Mouse (Mus musculus): ENCODE measurements around the gene Igfbp6. TPM values are rescaled to one million over a fixed set of nuclear protein-coding genes. Genes with fewer than 3 reads are reported as not detected.

The Igfbp6 gene
- polyA plus RNA-seq, 1 experiment from 2014 or later = 0.40 TPM

DNA sequence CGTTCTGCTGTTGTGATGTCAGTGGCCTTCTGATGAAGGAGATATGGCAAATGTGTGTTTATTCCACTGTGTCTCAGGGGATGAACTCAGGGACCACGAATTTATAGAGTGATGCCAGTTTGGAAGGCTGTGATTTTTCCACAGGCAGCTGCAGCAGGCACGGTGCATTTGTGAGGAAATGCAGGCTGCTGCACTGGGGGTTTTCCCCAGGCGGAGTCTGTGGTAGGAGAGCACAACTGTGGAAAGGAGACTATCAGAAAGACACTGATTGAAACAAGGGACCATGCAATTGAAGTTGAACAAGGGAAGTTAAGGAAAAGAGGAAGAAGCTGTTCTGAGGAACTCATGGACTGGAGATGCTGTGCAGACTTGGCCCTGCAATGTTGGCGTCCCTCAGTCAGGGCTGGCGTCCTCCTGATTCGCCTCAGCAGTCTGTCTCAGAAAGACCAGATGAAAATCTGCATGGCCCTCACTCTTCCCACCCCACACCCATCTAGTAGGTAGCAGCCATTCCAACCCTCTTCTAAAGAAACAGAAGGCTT is 48.2 kb downstream of the Igfbp6 start:
- Histone ChIP-seq H3K4me3 (no peak overlapping the region), H3K36me3 (ENCODE audit: poor library complexity, severe bottlenecking) (no peaks in the 10 kb centered on the region), H3K4me2 (no peak overlapping the region), H3K9ac (no peak overlapping the region), H3K27me3 (no peaks in the 10 kb centered on the region), H3K4me1 (no peaks in the 10 kb centered on the region), H3K27ac (no peak overlapping the region), H3K9me3 (replicated peaks) (no peaks in the 10 kb centered on the region)
- WGBS = 90% methylated on average over 7 of the region's 7 CpGs
- ATAC-seq = no peak

DNA sequence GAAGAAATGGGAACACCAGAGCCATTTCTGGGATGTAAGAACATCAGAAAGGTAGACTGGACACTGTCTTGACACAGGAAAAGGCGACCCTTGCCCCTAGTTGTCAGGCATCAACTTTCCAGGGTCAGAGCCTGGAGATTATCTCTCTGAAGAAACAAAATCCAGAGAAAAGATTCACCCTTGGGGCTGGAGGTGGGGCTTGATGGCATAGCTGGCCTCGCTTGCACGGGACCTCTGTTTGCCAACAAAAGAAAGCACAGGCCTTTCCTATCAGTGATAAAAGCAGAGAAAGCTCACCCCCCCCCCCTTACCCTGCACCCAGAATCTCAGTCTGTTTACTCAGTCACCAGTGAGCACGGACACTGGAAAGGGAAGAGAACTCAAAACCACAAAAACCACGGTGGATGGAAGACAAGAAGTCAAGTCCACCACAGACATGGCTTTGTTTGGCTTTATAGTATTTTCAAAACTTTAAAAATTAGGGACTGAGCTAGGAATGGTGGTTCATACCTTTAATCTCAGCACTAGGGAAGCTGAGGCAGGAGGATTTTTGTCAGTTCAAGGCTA is 48.7 kb downstream of the Igfbp6 start:
- Histone ChIP-seq H3K27ac (no peak overlapping the region), H3K4me1 (no peaks in the 10 kb centered on the region), H3K4me2 (no peak overlapping the region), H3K4me3 (no peak overlapping the region), H3K9ac (no peak overlapping the region), H3K36me3 (ENCODE audit: poor library complexity, severe bottlenecking) (no peaks in the 10 kb centered on the region), H3K27me3 (no peaks in the 10 kb centered on the region), H3K9me3 (replicated peaks) (no peaks in the 10 kb centered on the region)
- WGBS = 77% methylated on average over 5 of the region's 5 CpGs
- ATAC-seq = no peak

DNA sequence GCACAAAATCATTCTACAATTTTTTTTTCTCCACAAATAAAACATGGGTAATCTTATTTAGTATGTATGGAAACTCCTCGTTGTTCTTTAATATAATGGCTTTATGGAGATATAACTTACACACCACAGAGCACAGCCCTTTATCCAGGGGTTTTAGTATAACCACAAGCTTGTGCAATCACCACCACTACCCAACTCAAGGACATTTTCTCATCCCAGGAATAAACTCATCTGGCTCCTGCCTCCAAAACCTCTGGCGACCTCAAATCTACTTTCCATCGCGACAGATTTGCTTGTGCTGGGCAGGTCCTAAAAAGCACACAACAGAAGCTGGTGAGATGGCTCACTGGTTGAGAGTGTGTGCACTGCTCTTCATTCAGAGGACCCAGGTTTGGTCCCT is 49.5 kb downstream of the Igfbp6 start:
- no peak overlapping the region for H3K9ac ChIP-seq
- no peaks in the 10 kb centered on the region for H3K27me3 ChIP-seq
- no peaks in the 10 kb centered on the region for H3K36me3 ChIP-seq (ENCODE audit: poor library complexity, severe bottlenecking)
- 92% methylated on average over 4 of the region's 4 CpGs for WGBS
- H3K4me1 ChIP-seq = no peaks in the 10 kb centered on the region
- no peak overlapping the region for H3K27ac ChIP-seq
- no peak overlapping the region for H3K4me2 ChIP-seq
- H3K4me3 ChIP-seq = no peak overlapping the region
- no peaks in the 10 kb centered on the region for H3K9me3 ChIP-seq (replicated peaks)
- ATAC-seq = no peak

DNA sequence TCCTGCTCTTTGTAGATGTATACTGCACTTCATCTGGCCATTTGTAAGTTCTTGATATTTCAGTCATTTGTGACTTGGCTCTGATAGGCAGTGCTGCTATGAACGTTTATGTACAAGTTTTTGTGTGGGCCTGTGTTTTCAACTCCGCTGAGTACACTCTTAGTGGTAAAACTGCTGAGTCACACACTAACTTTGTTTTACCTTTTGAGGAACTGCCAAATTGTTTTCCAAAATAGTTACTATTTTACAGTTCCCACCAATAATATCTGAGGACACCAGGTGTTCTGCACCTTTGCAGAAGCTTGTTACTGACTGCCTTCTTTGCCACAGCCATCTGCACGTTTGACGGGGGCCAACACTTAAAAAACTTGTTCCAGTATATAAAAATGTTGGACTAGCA is 50.3 kb downstream of the Igfbp6 start:
- 89% methylated on average over 4 of the region's 4 CpGs for WGBS
- no peaks in the 10 kb centered on the region for H3K36me3 ChIP-seq (ENCODE audit: poor library complexity, severe bottlenecking)
- H3K4me1 ChIP-seq = no peaks in the 10 kb centered on the region
- no peak overlapping the region for H3K27ac ChIP-seq
- H3K9ac ChIP-seq = no peak overlapping the region
- H3K4me3 ChIP-seq = no peak overlapping the region
- H3K27me3 ChIP-seq = no peaks in the 10 kb centered on the region
- H3K4me2 ChIP-seq = no peak overlapping the region
- no peaks in the 10 kb centered on the region for H3K9me3 ChIP-seq (replicated peaks)
- ATAC-seq = no peak

DNA sequence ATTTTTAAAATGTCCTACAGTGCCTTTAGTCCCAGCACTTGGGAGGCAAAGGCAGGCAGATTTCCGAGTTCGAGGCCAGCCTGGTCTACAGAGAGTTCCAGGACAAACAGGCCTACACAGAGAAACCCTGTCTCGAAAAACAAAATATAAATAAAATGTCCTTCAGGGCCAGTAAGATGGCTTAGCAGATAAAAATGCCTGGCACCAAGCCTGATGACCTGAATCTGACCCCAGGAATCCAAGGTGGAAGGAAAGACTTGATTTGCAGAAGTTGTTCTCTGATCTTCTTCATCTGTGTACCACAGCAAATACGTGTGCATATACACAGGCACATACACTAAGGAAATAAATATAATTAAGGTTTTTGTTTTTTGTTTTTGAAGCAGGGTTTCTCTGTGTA is 51.2 kb downstream of the Igfbp6 start:
- no peaks in the 10 kb centered on the region for H3K9me3 ChIP-seq (replicated peaks)
- H3K4me2 ChIP-seq = no peak overlapping the region
- H3K4me3 ChIP-seq = no peak overlapping the region
- H3K27me3 ChIP-seq = no peaks in the 10 kb centered on the region
- 0 out of 2 replicates have a peak, but pooled peaks cover 2% of the 10 kb centered on the region for H3K36me3 ChIP-seq (ENCODE audit: poor library complexity, severe bottlenecking)
- no peak overlapping the region for H3K27ac ChIP-seq
- H3K9ac ChIP-seq = no peak overlapping the region
- no peak for ATAC-seq
- WGBS = 87% methylated on average over 4 of the region's 4 CpGs
- no peaks in the 10 kb centered on the region for H3K4me1 ChIP-seq

DNA sequence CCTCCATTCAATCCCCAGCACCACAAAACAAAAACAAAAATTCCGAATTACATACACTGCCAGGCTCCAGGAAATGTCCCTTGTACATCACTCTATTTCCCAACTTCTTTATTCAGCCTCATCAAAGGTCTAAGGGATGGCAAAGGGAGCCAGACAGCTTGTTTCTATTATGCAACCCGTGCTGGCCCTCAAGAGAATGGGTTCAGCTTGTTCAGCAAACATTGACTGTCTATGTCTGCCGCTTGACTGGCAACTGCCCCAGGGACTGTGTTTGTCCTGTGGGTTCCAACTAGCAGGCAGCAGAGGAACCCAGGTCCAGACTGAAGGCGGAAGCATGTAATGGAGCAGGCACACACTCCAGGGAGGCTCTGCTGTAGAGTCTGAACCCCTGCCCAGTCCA is 54.7 kb downstream of the Igfbp6 start:
- Histone ChIP-seq H3K9me3 (replicated peaks) (no peaks in the 10 kb centered on the region), H3K4me2 (no peak overlapping the region), H3K4me3 (no peak overlapping the region), H3K4me1 (peaks cover 8% of the 10 kb centered on the region), H3K9ac (no peak overlapping the region), H3K27me3 (no peaks in the 10 kb centered on the region), H3K27ac (no peak overlapping the region), H3K36me3 (ENCODE audit: poor library complexity, severe bottlenecking) (0 out of 2 replicates have a peak, but pooled peaks cover 5% of the 10 kb centered on the region)
- no peak for ATAC-seq
- WGBS = 85% methylated on average over 4 of the region's 4 CpGs

Other genes starting within 250 kb of the Igfbp6 start
- not detected in 2 replicates for gene Krt4, start 219.6 kb upstream of the Igfbp6 start, polyA plus RNA-seq (2015; fragmentation: Nextera tagmentation; extraction: Ambion mirVana)
- gene Krt79, start 204.0 kb upstream of the Igfbp6 start, polyA plus RNA-seq (2015; fragmentation: Nextera tagmentation; extraction: Ambion mirVana) = 0.10 and 0.33 TPM in 2 replicates
- not detected in 2 replicates for gene Krt78, start 190.1 kb upstream of the Igfbp6 start, polyA plus RNA-seq (2015; fragmentation: Nextera tagmentation; extraction: Ambion mirVana)
- gene Krt8, start 139.9 kb upstream of the Igfbp6 start, polyA plus RNA-seq (2015; fragmentation: Nextera tagmentation; extraction: Ambion mirVana) = 1.7 and 2.6 TPM in 2 replicates
- gene Krt18, start 116.2 kb upstream of the Igfbp6 start, polyA plus RNA-seq (2015; fragmentation: Nextera tagmentation; extraction: Ambion mirVana) = 2.4 and 6.3 TPM in 2 replicates
- 90.5 and 102 TPM in 2 replicates for gene Eif4b, start 70.6 kb upstream of the Igfbp6 start, polyA plus RNA-seq (2015; fragmentation: Nextera tagmentation; extraction: Ambion mirVana)
- gene Tns2, start 43.9 kb upstream of the Igfbp6 start, polyA plus RNA-seq (2015; fragmentation: Nextera tagmentation; extraction: Ambion mirVana) = 4.5 and 6.7 TPM in 2 replicates
- gene Spryd3, start 8.1 kb upstream of the Igfbp6 start, polyA plus RNA-seq (2015; fragmentation: Nextera tagmentation; extraction: Ambion mirVana) = 21.7 and 25.4 TPM in 2 replicates
- 0.10 TPM in 1 of 2 replicates, not detected in the other for gene Soat2, start 6.2 kb downstream of the Igfbp6 start, polyA plus RNA-seq (2015; fragmentation: Nextera tagmentation; extraction: Ambion mirVana)
- gene Zfp740, start 58.9 kb downstream of the Igfbp6 start, polyA plus RNA-seq (2015; fragmentation: Nextera tagmentation; extraction: Ambion mirVana) = 90.0 and 98.7 TPM in 2 replicates
- 42.7 and 46.4 TPM in 2 replicates for gene Csad, start 60.4 kb downstream of the Igfbp6 start, polyA plus RNA-seq (2015; fragmentation: Nextera tagmentation; extraction: Ambion mirVana)
- 0.32 and 0.48 TPM in 2 replicates for gene Itgb7, start 87.6 kb downstream of the Igfbp6 start, polyA plus RNA-seq (2015; fragmentation: Nextera tagmentation; extraction: Ambion mirVana)
- gene Rarg, start 113.2 kb downstream of the Igfbp6 start, polyA plus RNA-seq (2015; fragmentation: Nextera tagmentation; extraction: Ambion mirVana) = 3.2 and 4.2 TPM in 2 replicates
- 0.09 TPM in 1 of 2 replicates, not detected in the other for gene Gm9918, start 126.2 kb downstream of the Igfbp6 start, polyA plus RNA-seq (2015; fragmentation: Nextera tagmentation; extraction: Ambion mirVana)
- gene Mfsd5, start 135.1 kb downstream of the Igfbp6 start, polyA plus RNA-seq (2015; fragmentation: Nextera tagmentation; extraction: Ambion mirVana) = 46.7 and 48.9 TPM in 2 replicates
- 19.7 and 27.3 TPM in 2 replicates for gene Espl1, start 151.9 kb downstream of the Igfbp6 start, polyA plus RNA-seq (2015; fragmentation: Nextera tagmentation; extraction: Ambion mirVana)
- 470 and 502 TPM in 2 replicates for gene Pfdn5, start 181.8 kb downstream of the Igfbp6 start, polyA plus RNA-seq (2015; fragmentation: Nextera tagmentation; extraction: Ambion mirVana)
- gene Myg1, start 187.3 kb downstream of the Igfbp6 start, polyA plus RNA-seq (2015; fragmentation: Nextera tagmentation; extraction: Ambion mirVana) = 116 and 126 TPM in 2 replicates
- gene Aaas, start 206.4 kb downstream of the Igfbp6 start, polyA plus RNA-seq (2015; fragmentation: Nextera tagmentation; extraction: Ambion mirVana) = 64.1 and 66.5 TPM in 2 replicates
- gene Sp7, start 222.8 kb downstream of the Igfbp6 start, polyA plus RNA-seq (2015; fragmentation: Nextera tagmentation; extraction: Ambion mirVana) = 0.15 and 0.18 TPM in 2 replicates